Mouse (Mus musculus) kidney, embryonic 14.5 days (tissue): ENCODE measurements around the gene Tprkb. TPM values are rescaled to one million over a fixed set of nuclear protein-coding genes. Genes with fewer than 3 reads are reported as not detected.
A peak's percentile ranks its signal among the peaks of the same experiment; 100 is the strongest.
"Not testable (repeated sequence)": the region's sequence is repeated elsewhere in the genome, so short reads cannot be mapped to it uniquely, and the experiment has no call there.

ENCODE experiments used
- ATAC-seq: fragments of 200-750 bp; cut with Nextera tagmentation; 2 replicates; pipeline ENCODE4 v1.8.0; 2017; ENCODE audit warnings: moderate number of reproducible peaks, mild to moderate bottlenecking, moderate TSS enrichment, moderate library complexity; ENCODE audit not compliant: low FRiP score, low TSS enrichment
- H3K27ac ChIP-seq: fragments of 300-500 bp; sonication (generic); 2 replicates; pipeline ENCODE4 v1.5.1; 2014; ENCODE audit warnings: low read depth, mild to moderate bottlenecking, low read length, moderate library complexity, mixed read lengths
- H3K27me3 ChIP-seq: fragments of 300-500 bp; sonication (generic); 2 replicates; pipeline ENCODE4 v1.6.1; 2014; ENCODE audit warnings: mild to moderate bottlenecking, low read length; ENCODE audit not compliant: control insufficient read depth, insufficient read depth
- H3K36me3 ChIP-seq: fragments of 300-500 bp; sonication (generic); 2 replicates; pipeline ENCODE4 v1.6.1; 2014; ENCODE audit warnings: low read length, mixed read lengths; ENCODE audit not compliant: control insufficient read depth, insufficient read depth
- H3K4me1 ChIP-seq: fragments of 300-500 bp; sonication (generic); 2 replicates; pipeline ENCODE4 v1.6.1; 2014; ENCODE audit warnings: low read length, mixed read lengths; ENCODE audit not compliant: control insufficient read depth, insufficient read depth
- H3K4me2 ChIP-seq: fragments of 300-500 bp; sonication (generic); replicated peaks from 2 replicates; pipeline ENCODE4 v1.6.1; 2014; ENCODE audit warnings: low read depth, mild to moderate bottlenecking, low read length
- H3K4me3 ChIP-seq: fragments of 300-500 bp; sonication (generic); 2 replicates; pipeline ENCODE4 v1.5.1; 2014; ENCODE audit warnings: mild to moderate bottlenecking, low read length
- H3K9ac ChIP-seq: fragments of 300-500 bp; sonication (generic); 2 replicates; pipeline ENCODE4 v1.6.1; 2014; ENCODE audit warnings: low read depth, mild to moderate bottlenecking, low read length, moderate library complexity
- H3K9me3 ChIP-seq: fragments of 300-500 bp; sonication (generic); 2 replicates; pipeline ENCODE4 v1.6.1; 2016; ENCODE audit warnings: low read length; ENCODE audit not compliant: control insufficient read depth
- WGBS: fragments of 180-500 bp; shearing (Covaris S2); extraction: QIAGEN DNeasy Blood & Tissue Kit; methylation state at CpG from one replicate; pipeline ENCODE4 v1.1.7; 2014; 5-methylcytosine and 5-hydroxymethylcytosine counted together
- polyA plus RNA-seq: library from polyadenylated mRNA; unstranded; fragments of >200 nt; fragmentation: Nextera tagmentation; extraction: Ambion mirVana; gene quantifications from 2 replicates; pipeline ENCODE4 v1.2.1, GENCODE M21; 2014

The Tprkb gene
- polyA plus RNA-seq, 1 experiment from 2014 or later, result 34.2 TPM

DNA sequence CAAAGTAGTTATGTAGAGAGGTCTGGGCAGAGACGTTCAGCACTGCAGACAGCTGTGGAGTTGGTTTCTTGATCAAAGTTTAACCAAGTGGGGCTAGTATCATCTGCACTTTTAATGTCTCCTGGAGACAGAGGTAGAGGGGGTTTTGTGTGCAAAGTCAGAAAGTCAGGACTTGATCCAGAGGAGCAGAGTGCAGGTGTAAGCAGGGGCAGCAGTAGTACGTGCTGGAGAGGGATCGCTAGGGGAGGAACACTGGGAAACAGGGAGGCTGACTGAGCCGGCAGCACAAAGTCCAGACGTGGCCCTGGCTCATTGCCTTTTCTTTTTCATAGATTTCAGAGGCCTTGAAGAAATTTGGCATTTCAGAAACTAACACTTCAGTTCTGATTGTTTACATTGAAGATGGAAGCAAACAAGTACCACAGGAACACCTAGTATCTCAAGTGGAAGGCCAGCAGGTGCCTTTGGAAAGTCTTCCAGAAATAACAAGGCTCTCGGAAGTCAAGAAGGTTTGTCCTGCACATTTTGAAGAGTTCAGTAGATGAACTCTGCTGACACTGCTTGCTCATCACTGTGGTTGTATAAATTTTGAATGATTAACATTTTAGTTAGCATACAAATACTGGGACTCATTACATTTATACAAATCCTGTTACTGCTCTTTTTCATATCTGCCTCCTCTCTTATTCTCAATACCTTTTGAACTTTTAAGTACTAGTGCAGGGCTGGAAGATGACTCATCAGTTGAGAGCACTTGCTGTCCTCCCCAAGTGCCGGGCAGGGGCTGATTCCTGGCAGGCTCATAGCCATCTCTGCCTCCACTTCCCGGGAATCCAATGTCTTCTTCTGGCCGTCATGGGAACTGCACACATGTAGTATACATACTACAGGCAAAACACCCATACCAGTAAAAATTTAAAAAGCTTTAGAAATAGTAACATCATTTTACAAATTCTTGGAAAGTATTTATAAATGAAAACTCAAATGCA, 16.1 kb downstream of the Tprkb start:
- Histone ChIP-seq H3K27me3 (no peaks in the 10 kb centered on the region), H3K4me3 (no peak overlapping the region), H3K27ac (no peak overlapping the region), H3K9ac (no peak overlapping the region), H3K36me3 (peaks cover 57% of the 10 kb centered on the region), H3K4me2 (no peak overlapping the region), H3K4me1 (no peaks in the 10 kb centered on the region), H3K9me3 (no peaks in the 10 kb centered on the region)
- no peak for ATAC-seq
- 90% methylated on average over 9 of the region's 9 CpGs for WGBS

DNA sequence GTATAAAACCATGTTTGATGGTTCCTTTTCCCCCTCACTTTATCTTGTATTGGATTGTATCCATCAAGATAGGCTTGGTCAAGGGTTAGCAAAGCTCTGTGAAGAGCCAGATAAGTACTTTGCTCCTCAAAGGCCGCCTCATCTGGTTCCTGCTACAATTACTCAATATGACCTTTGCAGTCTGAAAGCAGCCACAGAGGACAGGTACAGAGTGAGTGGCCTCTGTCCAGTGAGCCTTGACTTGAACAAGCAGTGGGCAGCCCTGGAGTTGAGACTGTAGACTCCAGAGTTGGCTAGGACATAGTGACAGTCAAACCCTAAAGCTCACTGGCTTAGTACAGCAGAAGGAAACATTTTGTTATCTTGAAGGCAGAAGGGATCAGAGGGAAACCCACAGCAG, 17.6 kb downstream of the Tprkb start:
- no peaks in the 10 kb centered on the region for H3K27me3 ChIP-seq
- H3K9me3 ChIP-seq, result no peaks in the 10 kb centered on the region
- ATAC-seq, result no peak
- WGBS, result 93% methylated on average over 1 of the region's 1 CpGs
- H3K9ac ChIP-seq, result no peak overlapping the region
- no peak overlapping the region for H3K4me3 ChIP-seq
- H3K27ac ChIP-seq, result no peak overlapping the region
- H3K36me3 ChIP-seq, result peaks cover 54% of the 10 kb centered on the region
- no peak overlapping the region for H3K4me2 ChIP-seq
- no peaks in the 10 kb centered on the region for H3K4me1 ChIP-seq

DNA sequence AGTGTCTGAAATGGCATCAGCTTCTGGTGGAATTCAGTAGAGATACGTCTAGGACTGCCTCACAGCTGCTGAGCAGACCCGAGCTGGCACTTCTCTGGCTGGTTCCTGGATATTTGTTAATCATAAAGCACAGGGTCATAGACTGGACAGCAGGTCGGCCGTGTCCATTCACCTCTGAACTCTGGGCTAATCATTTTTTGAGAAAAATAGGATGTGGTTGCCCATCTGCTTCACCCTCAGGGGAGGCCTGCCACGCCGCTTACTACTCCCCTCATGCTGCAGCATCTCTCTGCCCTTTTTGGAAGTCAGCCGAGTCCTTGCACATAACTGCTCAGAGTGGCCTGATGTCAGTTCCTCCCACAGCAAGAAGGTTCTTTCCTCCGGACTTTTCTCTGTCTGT, 22.4 kb downstream of the Tprkb start:
- 67% methylated on average over 8 of the region's 8 CpGs for WGBS
- Histone ChIP-seq H3K27ac (no peak overlapping the region), H3K9me3 (no peaks in the 10 kb centered on the region)

DNA sequence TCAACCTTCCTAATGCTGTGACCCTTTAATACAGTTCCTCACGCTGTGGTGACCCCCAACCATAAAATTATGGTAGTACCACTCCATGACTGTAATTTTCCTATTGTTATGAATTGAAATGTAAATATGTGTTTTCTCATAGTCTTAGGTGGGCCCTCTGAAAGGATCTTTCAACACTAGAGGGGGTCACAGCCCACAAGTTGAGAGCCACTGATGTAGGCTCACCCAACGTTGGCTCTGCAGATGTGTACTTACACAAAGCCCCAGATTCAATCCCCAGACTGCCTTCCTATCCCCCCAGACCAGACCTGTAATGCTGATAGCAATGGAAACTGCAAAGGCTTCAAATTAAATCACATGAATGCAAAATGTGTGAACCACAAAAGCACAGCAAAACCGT, 24.0 kb downstream of the Tprkb start:
- Histone ChIP-seq H3K4me2 (no peak overlapping the region), H3K9ac (no peak overlapping the region), H3K27ac (no peak overlapping the region), H3K36me3 (peaks cover 5% of the 10 kb centered on the region; the same call in 1 of the 2 replicates), H3K27me3 (no peaks in the 10 kb centered on the region), H3K9me3 (no peaks in the 10 kb centered on the region), H3K4me3 (no peak overlapping the region), H3K4me1 (no peaks in the 10 kb centered on the region)
- 61% methylated on average over 3 of the region's 3 CpGs for WGBS
- ATAC-seq, result no peak

More for the DNA sequence above, 22.4 kb downstream of the Tprkb start:
- no peaks in the 10 kb centered on the region for H3K4me1 ChIP-seq
- no peak overlapping the region for H3K4me3 ChIP-seq
- H3K4me2 ChIP-seq, result no peak overlapping the region
- no peak overlapping the region for H3K9ac ChIP-seq
- peaks cover 16% of the 10 kb centered on the region; the same call in 1 of the 2 replicates for H3K36me3 ChIP-seq
- ATAC-seq, result no peak
- no peaks in the 10 kb centered on the region for H3K27me3 ChIP-seq

DNA sequence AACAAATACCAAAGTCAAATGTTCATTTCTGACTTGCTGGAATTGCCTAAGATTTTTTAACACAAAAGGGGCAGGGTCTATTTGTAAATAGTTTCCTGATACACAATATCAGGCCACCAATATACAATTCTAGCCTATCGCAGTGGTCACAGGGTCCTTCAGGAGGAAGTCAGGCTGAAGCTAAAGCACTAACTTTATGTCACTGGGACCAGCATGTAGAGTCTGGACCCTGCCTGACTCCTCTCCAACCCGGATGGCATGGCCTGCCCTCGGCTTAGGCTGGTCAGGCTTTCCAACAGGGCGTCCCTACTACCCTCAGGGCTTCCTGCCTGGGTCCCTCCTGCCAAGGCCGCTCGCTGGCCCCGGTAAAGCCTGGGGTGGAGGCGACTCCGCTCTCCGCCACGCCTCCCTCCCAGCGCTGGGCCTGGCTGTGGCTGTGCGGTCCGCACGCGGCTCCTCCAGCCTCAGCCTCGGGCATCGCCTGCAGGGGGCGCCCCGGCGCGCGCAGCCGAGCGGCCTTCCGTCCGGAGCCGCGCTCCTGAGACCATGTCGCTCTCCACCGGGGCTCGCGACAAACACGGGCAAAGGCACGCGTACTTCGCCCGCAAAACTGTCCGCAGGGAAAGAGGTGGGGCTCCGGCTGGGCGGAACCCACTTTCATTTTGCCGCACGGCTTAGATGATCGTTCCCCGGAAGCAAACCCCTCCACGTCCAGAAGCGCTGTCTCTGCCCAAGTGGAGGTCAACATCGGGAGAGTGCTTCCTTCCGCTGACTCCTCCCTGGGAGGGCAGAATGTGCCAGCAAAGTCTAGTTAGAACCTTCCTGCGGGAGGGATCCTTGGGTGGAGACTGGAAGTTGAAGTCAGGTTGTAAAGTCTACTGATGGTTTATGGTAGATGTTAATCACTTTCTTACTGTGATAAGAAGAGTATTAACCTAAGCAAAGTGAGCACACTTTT, 25.1 kb downstream of the Tprkb start:
- peak overlapping the region; percentile 59 for H3K9ac ChIP-seq
- 3% methylated on average over 50 of the region's 50 CpGs for WGBS
- ATAC-seq, result peak; percentile 96
- peak overlapping the region; percentile 45 for H3K4me2 ChIP-seq
- not testable (repeated sequence) for H3K9me3 ChIP-seq, H3K4me1 ChIP-seq, H3K36me3 ChIP-seq, H3K27me3 ChIP-seq
- peak overlapping the region; percentile 67; the same call in 1 of the 2 replicates for H3K27ac ChIP-seq
- H3K4me3 ChIP-seq, result peak overlapping the region; percentile 46

DNA sequence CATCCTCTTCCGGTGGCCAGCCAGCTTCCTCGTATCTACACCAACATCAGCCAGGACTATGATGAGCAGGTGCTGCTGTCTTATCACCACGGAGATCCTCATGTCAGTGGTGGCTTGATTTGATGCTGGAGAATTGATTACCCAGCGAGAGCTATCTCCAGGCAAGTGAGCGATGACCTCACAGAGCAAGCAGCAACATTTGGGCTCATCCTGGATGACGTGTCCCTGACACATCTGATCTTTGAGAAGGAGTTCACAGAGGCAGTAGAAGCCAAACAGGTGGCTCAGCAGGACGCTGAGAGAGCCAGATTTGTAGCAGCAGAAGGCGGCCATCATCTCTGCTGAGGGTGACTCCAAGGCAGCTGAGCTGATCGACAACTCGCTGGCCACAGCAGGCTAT, 27.0 kb downstream of the Tprkb start:
- Histone ChIP-seq H3K4me2 (no peak overlapping the region), H3K27ac (no peak overlapping the region), H3K9me3 (no peaks in the 10 kb centered on the region), H3K4me3 (no peak overlapping the region), H3K36me3 (peaks cover 11% of the 10 kb centered on the region; the same call in 1 of the 2 replicates), H3K27me3 (no peaks in the 10 kb centered on the region), H3K4me1 (no peaks in the 10 kb centered on the region), H3K9ac (no peak overlapping the region)
- no peak for ATAC-seq
- WGBS, result 79% methylated on average over 10 of the region's 10 CpGs

DNA sequence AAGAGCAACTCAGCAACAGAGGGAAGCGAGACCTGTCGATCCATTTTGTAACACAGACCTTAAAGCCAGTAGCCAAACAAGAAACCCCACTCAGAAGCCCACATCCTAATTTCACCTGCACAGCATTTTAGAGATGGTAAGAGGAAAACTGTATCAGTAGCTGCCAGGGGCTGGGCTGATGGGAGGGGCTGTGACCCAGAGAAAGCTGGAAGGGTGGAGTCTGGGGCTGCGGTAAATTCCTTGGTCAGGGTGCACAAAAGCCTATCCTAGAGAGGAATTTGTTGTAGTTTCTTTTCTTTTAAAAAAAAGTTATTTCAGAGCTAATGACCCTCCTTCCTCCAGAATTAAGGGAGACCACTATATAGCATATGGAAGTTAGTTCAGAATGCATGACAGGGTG, 30.8 kb downstream of the Tprkb start:
- H3K9me3 ChIP-seq, result no peaks in the 10 kb centered on the region
- H3K27ac ChIP-seq, result no peak overlapping the region
- H3K27me3 ChIP-seq, result no peaks in the 10 kb centered on the region
- H3K4me2 ChIP-seq, result no peak overlapping the region
- ATAC-seq, result no peak
- peaks cover 49% of the 10 kb centered on the region for H3K36me3 ChIP-seq
- H3K4me1 ChIP-seq, result no peaks in the 10 kb centered on the region
- no peak overlapping the region for H3K9ac ChIP-seq
- 96% methylated on average over 3 of the region's 3 CpGs for WGBS
- no peak overlapping the region for H3K4me3 ChIP-seq

DNA sequence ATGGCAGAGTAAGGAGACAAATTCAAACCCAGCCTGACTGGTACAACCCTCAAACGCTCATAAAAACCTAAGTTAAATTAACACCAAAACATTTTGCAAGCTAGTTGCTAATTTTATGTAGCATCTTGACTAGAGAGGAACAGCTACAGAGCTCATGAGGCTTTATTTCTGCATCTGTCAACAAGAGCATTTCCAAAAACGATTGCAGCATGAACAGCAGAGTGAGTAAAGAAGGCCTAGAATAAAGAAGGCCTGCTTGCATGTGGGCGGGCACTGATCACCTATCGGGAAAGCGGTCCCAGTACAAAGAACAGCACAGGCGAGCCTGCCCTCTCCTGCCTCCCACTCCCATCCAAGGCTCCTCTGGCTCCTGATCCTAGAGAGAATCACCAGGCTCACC, 36.9 kb downstream of the Tprkb start:
- no peak overlapping the region for H3K4me3 ChIP-seq
- no peak overlapping the region for H3K4me2 ChIP-seq
- no peak overlapping the region for H3K27ac ChIP-seq
- no peaks in the 10 kb centered on the region for H3K9me3 ChIP-seq
- WGBS, result 91% methylated on average over 6 of the region's 6 CpGs
- no peak overlapping the region for H3K9ac ChIP-seq
- H3K27me3 ChIP-seq, result no peaks in the 10 kb centered on the region
- no peak for ATAC-seq
- peaks cover 94% of the 10 kb centered on the region for H3K36me3 ChIP-seq
- H3K4me1 ChIP-seq, result no peaks in the 10 kb centered on the region
